Mouse (Mus musculus) spleen, adult 10 weeks (tissue): ENCODE data around the gene Psd4. TPM values are rescaled to one million over a fixed set of nuclear protein-coding genes. Genes with fewer than 3 reads are reported as not detected.

Experiments
- polyA plus RNA-seq: library from polyadenylated mRNA; stranded (reverse); fragments of 350-450 nt; fragmentation: Illumina TruSeq; extraction: RNeasy Lipid Tissue Mini Kit (QIAGEN cat#74804); gene quantifications from one replicate; pipeline ENCODE4 v1.2.3, GENCODE M21; 2015; ENCODE audit warnings: low replicate concordance; ENCODE audit not compliant: insufficient read depth

Psd4 gene
- 128 TPM for polyA plus RNA-seq

GRCm38 (mm10) chr2:24367030-24367894 is at the start of gene Psd4:
TSS of gene Psd4 (plus strand) at chr2:24367580.

GRCm38 (mm10) chr2:24336545-24336944 is 30.8 kb upstream of the Psd4 start, which contains the start of gene Il1rn:
TSS of gene Il1rn (plus strand) at chr2:24336853.

Other genes with a start within 250 kb of the Psd4 start
- gene Il1f8, start 214.4 kb upstream of the Psd4 start, polyA plus RNA-seq, result not detected
- gene Il1f9, start 181.1 kb upstream of the Psd4 start, polyA plus RNA-seq, result 4.2 TPM
- gene Il1f6, start 152.2 kb upstream of the Psd4 start, polyA plus RNA-seq, result not detected
- gene Il1f5, start 90.6 kb upstream of the Psd4 start, polyA plus RNA-seq, result not detected
- not detected for gene Il1f10, start 76.4 kb upstream of the Psd4 start, polyA plus RNA-seq
- 10.6 TPM for gene Il1rn, start 30.7 kb upstream of the Psd4 start, polyA plus RNA-seq
- gene Pax8, start 108.0 kb downstream of the Psd4 start, polyA plus RNA-seq, result not detected